Mouse (Mus musculus) embryonic facial prominence, embryonic 11.5 days (tissue): ENCODE results near the gene Alg14. TPM values are rescaled to one million over a fixed set of nuclear protein-coding genes. Genes with fewer than 3 reads are reported as not detected.

ENCODE experiments used
- ATAC-seq: fragments of 200-750 bp; cut with Nextera tagmentation; replicated peaks from 2 replicates; pipeline ENCODE4 v1.8.0; 2017; ENCODE audit warnings: low read depth; ENCODE audit not compliant: insufficient number of reproducible peaks, low FRiP score, low TSS enrichment
- DNase-seq: peaks from one replicate; pipeline ENCODE4 v3.0.0-alpha.2; 2015; ENCODE audit warnings: low spot score
- H3K27ac ChIP-seq: fragments of 300-500 bp; sonication (generic); replicated peaks from 2 replicates; pipeline ENCODE4 v1.5.1; 2014; ENCODE audit warnings: mild to moderate bottlenecking, low read depth, low read length, control low read depth
- H3K27me3 ChIP-seq: fragments of 300-500 bp; sonication (generic); 2 replicates; pipeline ENCODE4 v1.6.1; 2014; ENCODE audit warnings: mild to moderate bottlenecking, low read length, moderate library complexity, mixed read lengths; ENCODE audit not compliant: control insufficient read depth, insufficient read depth
- H3K36me3 ChIP-seq: fragments of 300-500 bp; sonication (generic); replicated peaks from 2 replicates; pipeline ENCODE4 v1.6.1; 2014; ENCODE audit warnings: low read depth, mild to moderate bottlenecking, low read length, moderate library complexity, mixed read lengths; ENCODE audit not compliant: control insufficient read depth, insufficient read depth
- H3K4me1 ChIP-seq: fragments of 300-500 bp; sonication (generic); 2 replicates; pipeline ENCODE4 v1.6.1; 2014; ENCODE audit warnings: low read length, mixed read lengths; ENCODE audit not compliant: control insufficient read depth, insufficient read depth
- H3K4me2 ChIP-seq: fragments of 300-500 bp; sonication (generic); 2 replicates; pipeline ENCODE4 v1.6.1; 2014; ENCODE audit warnings: low read depth, mild to moderate bottlenecking, control low read depth, low read length, moderate library complexity
- H3K4me3 ChIP-seq: fragments of 300-500 bp; sonication (generic); 2 replicates; pipeline ENCODE4 v1.5.1; 2014; ENCODE audit warnings: low read depth, low read length, control low read depth
- H3K9ac ChIP-seq: fragments of 300-500 bp; sonication (generic); replicated peaks from 2 replicates; pipeline ENCODE4 v1.6.1; 2014; ENCODE audit warnings: mild to moderate bottlenecking, control low read depth, low read length
- H3K9me3 ChIP-seq: fragments of 300-500 bp; sonication (generic); replicated peaks from 2 replicates; pipeline ENCODE4 v1.6.1; 2016; ENCODE audit warnings: mild to moderate bottlenecking, low read length, inconsistent platforms, mixed read lengths; ENCODE audit not compliant: control insufficient read depth
- WGBS: fragments of 180-500 bp; shearing (Covaris S2); extraction: QIAGEN DNeasy Blood & Tissue Kit; methylation state at CpG from one replicate; pipeline ENCODE4 v1.1.7; 2014; 5-methylcytosine and 5-hydroxymethylcytosine counted together
- polyA plus RNA-seq: library from polyadenylated mRNA; unstranded; fragments of >200 nt; fragmentation: Nextera tagmentation; extraction: Ambion mirVana; gene quantifications from 2 replicates; pipeline ENCODE4 v1.2.1, GENCODE M21; 2014

Alg14 gene
- polyA plus RNA-seq, 1 experiment from 2014 or later, result 35.4 TPM

DNA sequence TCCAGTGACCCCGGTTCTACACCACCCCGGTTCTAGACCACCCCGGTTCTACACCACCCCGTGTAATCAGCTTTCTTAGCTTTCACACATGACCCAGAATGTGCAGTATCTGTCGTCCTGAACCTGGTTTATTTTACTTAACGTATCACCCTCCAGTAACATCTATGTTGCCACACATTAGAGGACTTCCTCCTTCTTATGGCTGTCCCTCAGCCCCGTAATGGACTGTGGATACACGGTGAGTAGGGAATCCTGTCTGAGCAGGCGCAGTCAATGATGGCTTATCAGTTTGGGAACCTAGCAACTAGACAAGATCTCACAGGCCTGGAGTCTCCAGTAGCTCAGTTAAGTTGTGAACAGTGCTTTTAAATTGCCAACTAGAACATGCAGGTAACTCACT is 62.7 kb downstream of the Alg14 start:
- no peak overlapping the region for H3K27ac ChIP-seq
- no peaks in the 10 kb centered on the region for H3K36me3 ChIP-seq
- H3K9me3 ChIP-seq, result no peaks in the 10 kb centered on the region
- WGBS, result 86% methylated on average over 9 of the region's 9 CpGs
- no peak overlapping the region for H3K9ac ChIP-seq
- H3K4me2 ChIP-seq, result no peak overlapping the region
- ATAC-seq (no peak), DNase-seq (no peak)
- no peaks in the 10 kb centered on the region for H3K4me1 ChIP-seq
- H3K27me3 ChIP-seq, result no peaks in the 10 kb centered on the region
- H3K4me3 ChIP-seq, result no peak overlapping the region

DNA sequence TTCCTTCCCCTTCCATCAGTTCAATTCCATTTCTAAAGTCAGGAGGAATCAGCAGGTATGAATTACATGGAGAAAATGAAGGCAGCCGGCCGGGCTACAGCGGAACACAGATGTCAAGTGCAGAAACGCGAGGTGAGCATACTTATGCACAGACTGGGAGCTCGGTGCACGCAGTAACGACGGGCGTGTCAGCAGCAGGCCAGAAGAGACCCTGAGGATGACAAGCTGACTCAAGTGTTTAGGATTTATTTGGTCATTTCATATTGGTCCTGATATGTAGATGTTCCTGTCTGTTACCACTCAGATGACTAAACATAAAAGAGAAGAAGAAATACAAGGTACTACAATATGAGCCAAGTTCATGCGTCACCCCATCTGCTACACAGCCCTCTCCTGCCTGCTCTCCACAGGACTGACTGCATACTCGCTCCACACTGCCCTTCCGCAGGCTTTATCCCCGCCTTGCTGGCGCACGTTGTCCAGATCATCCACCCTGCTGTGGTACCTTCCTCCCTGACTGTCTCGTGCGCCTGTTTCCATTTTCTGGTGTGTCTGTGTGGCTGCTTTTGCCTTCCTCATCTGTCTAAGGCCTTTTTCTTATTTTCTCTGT is 63.4 kb downstream of the Alg14 start:
- no peak for ATAC-seq
- WGBS, result 83% methylated on average over 18 of the region's 18 CpGs
- H3K9ac ChIP-seq, result no peak overlapping the region

DNA sequence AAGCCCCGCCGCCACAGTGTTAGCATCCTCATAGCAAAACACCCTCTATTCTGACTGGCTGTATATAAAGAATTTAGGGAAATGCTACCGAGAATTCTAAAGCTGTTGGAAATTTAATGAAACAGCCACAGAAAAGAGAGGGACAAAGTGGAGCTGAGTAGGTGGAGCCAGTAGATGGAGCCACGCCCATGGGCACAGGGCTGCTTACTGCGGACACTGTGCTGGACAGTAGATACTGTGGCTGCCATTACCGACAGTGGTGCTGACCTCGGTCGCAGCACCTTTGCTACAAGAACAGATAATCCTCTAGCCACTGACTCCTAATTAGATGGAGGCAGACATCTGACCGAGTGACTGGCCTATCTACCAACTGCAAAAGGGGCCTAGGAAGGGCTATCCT is 64.0 kb downstream of the Alg14 start:
- 83% methylated on average over 9 of the region's 9 CpGs for WGBS
- Histone ChIP-seq H3K36me3 (no peaks in the 10 kb centered on the region), H3K9ac (no peak overlapping the region), H3K27me3 (no peaks in the 10 kb centered on the region), H3K4me1 (no peaks in the 10 kb centered on the region), H3K4me3 (no peak overlapping the region), H3K4me2 (no peak overlapping the region), H3K9me3 (no peaks in the 10 kb centered on the region), H3K27ac (no peak overlapping the region)
- ATAC-seq, result no peak
- DNase-seq, result no peak

More for the DNA sequence above, 63.4 kb downstream of the Alg14 start:
- Histone ChIP-seq H3K27ac (no peak overlapping the region), H3K4me1 (no peaks in the 10 kb centered on the region), H3K36me3 (no peaks in the 10 kb centered on the region), H3K4me3 (no peak overlapping the region), H3K27me3 (no peaks in the 10 kb centered on the region), H3K4me2 (no peak overlapping the region), H3K9me3 (no peaks in the 10 kb centered on the region)
- DNase-seq, result no peak

DNA sequence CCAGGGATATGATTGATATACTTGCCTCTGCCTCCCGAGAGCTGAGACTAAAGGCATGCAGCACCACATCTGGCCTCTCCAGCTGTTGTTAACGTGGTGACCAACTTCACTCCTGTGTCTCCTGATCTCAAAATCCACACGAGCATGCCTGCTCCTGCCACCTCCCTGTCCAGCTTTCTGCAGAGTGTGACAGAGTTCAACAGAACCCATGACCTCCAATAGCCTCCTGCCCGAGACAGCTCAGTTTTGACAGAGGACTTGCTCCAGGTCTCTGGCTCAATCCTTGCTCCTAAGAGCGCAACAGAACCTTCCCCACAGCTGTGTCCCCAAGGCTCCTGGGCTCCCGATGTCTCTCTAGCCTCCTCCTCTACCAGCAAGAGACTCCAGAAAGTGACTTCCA is 64.5 kb downstream of the Alg14 start:
- H3K27ac ChIP-seq, result no peak overlapping the region

DNA sequence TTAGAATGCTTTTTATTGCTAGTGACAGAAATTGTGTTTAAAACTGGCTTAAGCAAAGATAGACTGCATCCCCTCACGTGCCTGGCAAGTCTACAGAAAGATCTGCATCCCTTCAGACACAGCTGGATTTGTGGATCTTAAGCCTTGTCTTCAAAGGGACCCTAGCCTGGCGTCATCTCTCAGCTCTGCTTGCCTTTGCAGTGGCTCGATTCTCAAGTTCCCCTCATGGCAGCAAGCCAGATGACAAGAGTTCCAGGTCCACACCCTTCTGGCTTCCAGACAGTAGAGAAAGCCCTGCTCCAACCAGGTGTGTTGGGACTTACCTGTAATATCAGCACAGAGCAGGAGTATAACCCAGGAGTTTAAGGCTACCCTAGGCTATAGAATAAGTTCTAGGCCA is 65.5 kb downstream of the Alg14 start:
- H3K36me3 ChIP-seq, result no peaks in the 10 kb centered on the region
- no peaks in the 10 kb centered on the region for H3K4me1 ChIP-seq
- WGBS, result 71% methylated on average over 3 of the region's 3 CpGs
- no peak overlapping the region for H3K4me3 ChIP-seq
- no peaks in the 10 kb centered on the region for H3K27me3 ChIP-seq
- H3K9me3 ChIP-seq, result no peaks in the 10 kb centered on the region
- DNase-seq (no peak), ATAC-seq (no peak)
- H3K9ac ChIP-seq, result no peak overlapping the region
- H3K4me2 ChIP-seq, result no peak overlapping the region
- no peak overlapping the region for H3K27ac ChIP-seq

More for the DNA sequence above, 64.5 kb downstream of the Alg14 start:
- Histone ChIP-seq H3K9me3 (no peaks in the 10 kb centered on the region), H3K36me3 (no peaks in the 10 kb centered on the region), H3K4me1 (no peaks in the 10 kb centered on the region), H3K27me3 (no peaks in the 10 kb centered on the region), H3K9ac (no peak overlapping the region), H3K4me3 (no peak overlapping the region), H3K4me2 (no peak overlapping the region)
- ATAC-seq, result no peak
- 71% methylated on average over 6 of the region's 6 CpGs for WGBS
- DNase-seq, result no peak

DNA sequence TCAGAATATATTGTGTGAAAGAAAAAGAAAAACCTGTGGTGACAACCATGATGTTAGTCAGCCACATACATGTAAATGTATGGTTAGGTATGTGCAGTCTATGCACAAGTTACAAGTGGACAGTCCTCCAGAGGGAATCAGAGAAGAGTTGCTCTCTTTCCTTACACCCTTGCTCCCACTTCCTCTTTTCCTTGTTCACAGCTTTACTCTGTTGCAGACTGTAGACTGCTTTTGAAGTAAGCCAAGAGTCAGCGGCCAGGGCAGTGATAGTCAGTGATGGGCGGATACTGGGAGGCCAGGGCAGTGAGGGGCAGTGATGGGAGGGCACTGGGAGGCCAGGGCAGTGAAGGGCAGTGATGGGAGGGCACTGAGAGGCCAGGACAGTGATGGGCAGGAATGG is 66.7 kb downstream of the Alg14 start:
- Histone ChIP-seq H3K9me3 (no peaks in the 10 kb centered on the region), H3K4me2 (no peak overlapping the region), H3K27ac (no peak overlapping the region), H3K4me3 (no peak overlapping the region), H3K4me1 (no peaks in the 10 kb centered on the region), H3K27me3 (no peaks in the 10 kb centered on the region), H3K9ac (no peak overlapping the region), H3K36me3 (no peaks in the 10 kb centered on the region)
- no peak for ATAC-seq
- WGBS, result 67% methylated on average over 2 of the region's 2 CpGs
- no peak for DNase-seq

DNA sequence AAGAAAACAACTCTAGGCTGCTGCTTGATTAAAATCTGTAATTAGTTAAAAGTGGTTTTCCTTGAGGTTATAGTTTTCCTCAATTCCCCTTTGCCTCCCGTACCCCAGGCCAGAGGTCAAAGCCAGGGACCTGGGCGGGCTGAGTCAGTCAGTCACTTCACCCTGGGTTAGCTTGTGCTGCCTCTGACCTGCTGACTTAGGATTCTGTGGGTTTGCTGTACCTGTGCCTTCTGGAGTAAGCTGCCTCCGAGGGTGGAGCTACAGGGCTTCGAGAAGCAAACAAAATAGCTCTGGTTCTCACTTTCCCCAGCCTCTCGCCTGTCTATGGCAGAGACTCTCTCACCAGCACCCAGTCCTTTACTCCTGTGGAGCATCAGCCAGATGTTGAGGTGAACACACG is 67.3 kb downstream of the Alg14 start:
- no peak overlapping the region for H3K4me2 ChIP-seq
- 70% methylated on average over 6 of the region's 6 CpGs for WGBS
- ATAC-seq, result no peak
- H3K4me3 ChIP-seq, result no peak overlapping the region
- DNase-seq, result no peak
- H3K36me3 ChIP-seq, result no peaks in the 10 kb centered on the region
- H3K9me3 ChIP-seq, result no peaks in the 10 kb centered on the region
- H3K27ac ChIP-seq, result no peak overlapping the region
- no peak overlapping the region for H3K9ac ChIP-seq
- H3K4me1 ChIP-seq, result no peaks in the 10 kb centered on the region
- H3K27me3 ChIP-seq, result no peaks in the 10 kb centered on the region

DNA sequence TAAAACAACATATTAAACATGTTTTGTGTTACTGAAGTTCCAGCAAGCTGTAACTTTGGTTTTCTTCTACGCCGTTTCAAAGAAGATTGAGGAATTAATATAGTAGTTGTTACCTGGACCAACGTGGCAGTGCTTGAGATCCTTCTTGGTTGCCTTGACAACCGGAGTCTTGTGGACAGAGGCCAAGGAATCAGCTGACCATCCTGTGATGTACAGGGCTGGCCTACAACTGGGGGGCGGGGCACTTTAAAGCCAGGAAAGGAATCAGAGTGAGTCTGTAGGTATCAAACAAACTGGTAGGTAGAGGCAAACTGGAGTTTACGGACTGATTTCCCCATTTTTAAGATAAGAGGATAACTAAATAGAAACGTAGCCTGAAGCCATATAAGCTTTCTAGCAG is 67.7 kb downstream of the Alg14 start:
- no peak overlapping the region for H3K4me3 ChIP-seq
- 86% methylated on average over 7 of the region's 7 CpGs for WGBS
- no peak overlapping the region for H3K9ac ChIP-seq
- H3K4me1 ChIP-seq, result peaks cover under 1% of the 10 kb centered on the region; the same call in 1 of the 2 replicates
- H3K27ac ChIP-seq, result no peak overlapping the region
- no peak for DNase-seq
- no peak overlapping the region for H3K4me2 ChIP-seq
- no peaks in the 10 kb centered on the region for H3K27me3 ChIP-seq
- H3K36me3 ChIP-seq, result no peaks in the 10 kb centered on the region
- no peak for ATAC-seq
- H3K9me3 ChIP-seq, result no peaks in the 10 kb centered on the region
